ENCODE assay signal across 8 mouse cellular contexts in genomic region chr1:180194781-180195471, GRCm38 (mm10). TPM values are rescaled to one million over a fixed set of nuclear protein-coding genes. Genes with fewer than 3 reads are reported as not detected.
A peak's percentile ranks its signal among the peaks of the same experiment; 100 is the strongest.
DNase-seq lines count a peak whose midpoint lies in the region; ATAC-seq and TF ChIP-seq lines count a peak whose summit lies in the region.

No protein-coding gene starts in this region.

- no peak for ATAC-seq in neural tube, embryonic 11.5 days (ENCODE audit: insufficient read depth, low FRiP score, low TSS enrichment)

- peak overlapping the region; percentile 83 for H3K4me3 ChIP-seq in kidney, adult 2 months (ENCODE audit: insufficient read depth, low read depth, low read length)
- peak overlapping the region; percentile 48 for H3K4me3 ChIP-seq in neural tube, embryonic 11.5 days (ENCODE audit: low read depth, low read length)

- no peak overlapping the region for H3K9ac ChIP-seq in neural tube, embryonic 11.5 days (ENCODE audit: low read length)

- TF ChIP-seq CTCF in kidney, adult 2 months (conservative IDR thresholded peaks at IDR 0.05; ENCODE audit: insufficient read depth, insufficient read length, low read depth, low read length): no peak

- WGBS in kidney, adult 2 months: 12% methylated on average over 9 of the region's 9 CpGs
- 34% methylated on average over 9 of the region's 9 CpGs for WGBS in neural tube, embryonic 11.5 days

- peak; percentile 32 for DNase-seq in 3T3-L1 (ENCODE audit: low read depth, low spot score)
- peak; percentile 48 for DNase-seq in MEL-GATA-1-ER (ENCODE audit: extremely low read depth, low read depth)
- DNase-seq in embryo, embryonic 11 days: peak; percentile 44
- DNase-seq in heart, adult 9 months (ENCODE audit: low spot score in 2 of 2): peak; percentile 64 to 69
- DNase-seq in kidney, adult 2 months: peak; percentile 90
- peak; percentile 43 to 54 for DNase-seq in lung, adult 18-20 months
- peak; percentile 34 for DNase-seq in neural tube, embryonic 11.5 days (ENCODE audit: low spot score)
- DNase-seq in thymus, postnatal 25 days: peak; percentile 37

- TF ChIP-seq POLR2A in kidney, adult 2 months (IDR thresholded peaks at IDR 0.05; ENCODE audit: low read depth, low read length): no peak

- H3K27me3 ChIP-seq in kidney, adult 2 months (replicated peaks; ENCODE audit: control insufficient read depth, insufficient read depth, low read length): no peaks in the 10 kb centered on the region
- no peaks in the 10 kb centered on the region for H3K27me3 ChIP-seq in neural tube, embryonic 11.5 days (ENCODE audit: control insufficient read depth, insufficient read depth, low read length)

- H3K4me1 ChIP-seq in kidney, adult 2 months (ENCODE audit: control insufficient read depth, insufficient read depth, low read length): peaks cover 36% of the 10 kb centered on the region
- peaks cover 5% of the 10 kb centered on the region for H3K4me1 ChIP-seq in neural tube, embryonic 11.5 days (ENCODE audit: control insufficient read depth, insufficient read depth, low read length)

- peak overlapping the region; percentile 77 for H3K27ac ChIP-seq in kidney, adult 2 months (ENCODE audit: insufficient read depth, low read depth, low read length)
- H3K27ac ChIP-seq in neural tube, embryonic 11.5 days (ENCODE audit: low read depth, low read length): no peak overlapping the region

- H3K36me3 ChIP-seq in kidney, adult 2 months (ENCODE audit: control insufficient read depth, insufficient read depth, low read length): no peaks in the 10 kb centered on the region
- H3K36me3 ChIP-seq in neural tube, embryonic 11.5 days (ENCODE audit: control insufficient read depth, insufficient read depth, low read length): no peaks in the 10 kb centered on the region

- peak overlapping the region; percentile 82 for H3K4me2 ChIP-seq in neural tube, embryonic 11.5 days (ENCODE audit: low read depth)

- H3K9me3 ChIP-seq in neural tube, embryonic 11.5 days (ENCODE audit: control insufficient read depth, low read length): no peaks in the 10 kb centered on the region

RNA-seq across cellular contexts. Expression of gene Coq8a, which starts 4.5 kb away (rescaled TPM):
- 157 and 179 TPM in 2 replicates for polyA plus RNA-seq in kidney, adult 2 months (2012; rRNA removed)
- polyA plus RNA-seq in neural tube, embryonic 11.5 days (2014; fragmentation: Nextera tagmentation; extraction: Ambion mirVana): 1.4 and 1.8 TPM in 2 replicates

Comparison
In these comparisons a context has a peak if more than half of its experiments do, and no peak if none do; other contexts are left out.
1. DNase-seq: peak in every context shown above with its lines; median percentile 90 in kidney, adult 2 months; 66 in heart, adult 9 months; 48 in lung, adult 18-20 months; 48 in MEL-GATA-1-ER; 44 in embryo, embryonic 11 days; 37 in thymus, postnatal 25 days; 34 in neural tube, embryonic 11.5 days; 32 in 3T3-L1.
2. RNA of gene Coq8a, which starts 4.5 kb away (polyA plus RNA-seq): 157 to 179 TPM in kidney, adult 2 months; 1.4 to 1.8 TPM in neural tube, embryonic 11.5 days; every median in the first group is over 10 times any median in the second.